Mouse (Mus musculus) naive thymus-derived CD4-positive, alpha-beta T cell, adult 5 months (primary cell): ENCODE data around the gene Sephs2. TPM values are rescaled to one million over a fixed set of nuclear protein-coding genes. Genes with fewer than 3 reads are reported as not detected.

Experiments
- polyA plus RNA-seq: library from polyadenylated mRNA; unstranded; fragments of 100-300 nt; shearing (Covaris generic); gene quantifications from one replicate; pipeline ENCODE4 v1.2.1, GENCODE M21; 2017

Sephs2 gene
- 26.9 TPM for polyA plus RNA-seq

GRCm38 (mm10) chr7:127273925-127274789 is at the start of gene Sephs2:
Gene Sephs2 (minus strand): TSS chr7:127274055.

GRCm38 (mm10) chr7:127296098-127296497 is 22.2 kb upstream of the Sephs2 start, which contains the start of gene Itgal:
Gene Itgal (plus strand): TSS chr7:127296260.

GRCm38 (mm10) chr7:127260309-127261111 is 13.3 kb downstream of the Sephs2 start, which contains the start of gene Dctpp1:
Gene Dctpp1 (minus strand): TSS chr7:127260709.

DNA sequence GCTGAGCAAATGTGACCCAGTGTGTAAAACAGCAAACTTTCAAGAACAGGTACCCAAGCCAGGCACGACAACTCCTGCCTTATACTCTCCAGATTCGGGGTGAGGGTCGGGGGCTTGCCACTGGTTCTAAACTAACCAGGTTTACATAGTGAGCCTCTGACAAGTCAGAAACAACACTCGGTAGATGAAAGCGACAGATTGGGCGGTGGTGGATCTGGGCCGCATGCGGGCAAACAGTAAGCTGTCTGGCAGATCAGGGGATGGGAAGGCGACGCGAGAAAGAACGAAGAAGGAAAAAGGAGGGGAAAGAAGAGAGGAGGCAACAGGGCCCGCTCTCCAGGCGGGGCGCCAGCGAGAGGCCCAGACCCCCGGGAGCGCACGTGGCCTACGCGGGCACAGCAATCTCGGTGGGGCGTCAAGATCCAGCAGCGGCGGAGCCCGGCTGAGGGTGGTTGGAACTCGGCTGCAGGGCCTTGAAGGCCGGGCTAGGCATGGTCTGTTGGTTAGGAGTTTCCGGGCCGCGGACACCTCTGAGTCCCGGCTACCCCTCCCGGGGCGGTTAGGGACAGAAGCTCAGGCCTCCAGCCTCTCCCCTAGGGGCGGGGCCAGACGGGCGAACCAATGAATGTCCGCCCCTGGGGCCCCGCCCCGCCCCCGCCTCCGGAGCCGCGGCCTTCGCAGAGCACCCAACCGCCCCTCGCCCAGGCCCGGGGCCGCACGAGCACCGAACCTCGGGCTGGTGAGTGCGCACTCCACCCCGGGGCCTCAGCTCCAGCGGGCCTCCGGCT is 29.8 kb downstream of the Sephs2 start, which contains the start of gene Zfp771:
TSS of gene Zfp771 (plus strand) at position 405 of the 788 bp plus-strand sequence.

GRCm38 (mm10) chr7:127232622-127233367 is 41.1 kb downstream of the Sephs2 start, which contains the start of the genes Zfp553 and Sept1:
Gene Zfp553 (plus strand): TSS chr7:127233061.
Gene Sept1 (minus strand): TSS chr7:127233130.

Other genes starting within 250 kb of the Sephs2 start
- 76.6 TPM for gene Maz, start 247.0 kb downstream of the Sephs2 start, polyA plus RNA-seq
- 4.4 TPM for gene Kif22, start 231.6 kb downstream of the Sephs2 start, polyA plus RNA-seq
- not detected for gene Zg16, start 186.7 kb downstream of the Sephs2 start, polyA plus RNA-seq
- 117 TPM for gene AI467606, start 182.7 kb downstream of the Sephs2 start, polyA plus RNA-seq
- gene Qprt, start 151.8 kb downstream of the Sephs2 start, polyA plus RNA-seq = 9.7 TPM
- gene Spn, start 136.2 kb downstream of the Sephs2 start, polyA plus RNA-seq = 42.1 TPM
- 47.5 TPM for gene Cd2bp2, start 78.0 kb downstream of the Sephs2 start, polyA plus RNA-seq
- 47.3 TPM for gene Tbc1d10b, start 65.6 kb downstream of the Sephs2 start, polyA plus RNA-seq
- gene Mylpf, start 65.2 kb downstream of the Sephs2 start, polyA plus RNA-seq = 25.5 TPM
- gene Zfp553, start 41.0 kb downstream of the Sephs2 start, polyA plus RNA-seq = 15.9 TPM
- 528 TPM for gene Sept1, start 40.9 kb downstream of the Sephs2 start, polyA plus RNA-seq
- gene Zfp771, start 29.8 kb downstream of the Sephs2 start, polyA plus RNA-seq = 7.6 TPM
- 10.1 TPM for gene Dctpp1, start 13.3 kb downstream of the Sephs2 start, polyA plus RNA-seq
- 168 TPM for gene Itgal, start 22.2 kb upstream of the Sephs2 start, polyA plus RNA-seq
- gene Zfp768, start 71.5 kb upstream of the Sephs2 start, polyA plus RNA-seq = not detected
- 28.3 TPM for gene Zfp747, start 102.0 kb upstream of the Sephs2 start, polyA plus RNA-seq
- 7.7 TPM for gene 9130019O22Rik, start 113.1 kb upstream of the Sephs2 start, polyA plus RNA-seq
- 7.6 TPM for gene E430018J23Rik, start 119.6 kb upstream of the Sephs2 start, polyA plus RNA-seq
- gene Zfp764, start 132.8 kb upstream of the Sephs2 start, polyA plus RNA-seq = 17.1 TPM
- 23.4 TPM for gene Zfp688, start 148.0 kb upstream of the Sephs2 start, polyA plus RNA-seq
- gene Zfp689, start 175.1 kb upstream of the Sephs2 start, polyA plus RNA-seq = 12.4 TPM
- 147 TPM for gene Prr14, start 185.6 kb upstream of the Sephs2 start, polyA plus RNA-seq
- gene Fbrs, start 205.1 kb upstream of the Sephs2 start, polyA plus RNA-seq = 15.9 TPM
- 92.2 TPM for gene Srcap, start 237.9 kb upstream of the Sephs2 start, polyA plus RNA-seq
- gene Gm42715, start 245.5 kb upstream of the Sephs2 start, polyA plus RNA-seq = 5.2 TPM